Mouse (Mus musculus) MEL (cell line): Measurements from ENCODE around the gene Cirbp. TPM values are rescaled to one million over a fixed set of nuclear protein-coding genes. Genes with fewer than 3 reads are reported as not detected.

ENCODE experiments used
- DNase-seq: peaks from one replicate; pipeline ENCODE4 v3.0.0; 2011; ENCODE audit warnings: low read depth, low spot score
- H3K27ac ChIP-seq: 2 replicates; pipeline ENCODE4 v1.5.1; 2012; ENCODE audit warnings: low read depth, mild to moderate bottlenecking, control low read depth, low read length, moderate library complexity; ENCODE audit not compliant: control insufficient read depth
- H3K27me3 ChIP-seq, 2 experiments: fragments of 150-350 bp in 1 of 2; sonication (generic) in 1 of 2; 2 replicates each; pipeline ENCODE4 v1.6.1; 2012; ENCODE audit warnings: low read length in 2 of 2, mild to moderate bottlenecking in 2 of 2, improper control_type of control experiment in 1 of 2, moderate library complexity in 1 of 2; ENCODE audit not compliant: insufficient read depth in 2 of 2, control insufficient read depth in 1 of 2
- H3K36me3 ChIP-seq, 2 experiments: 2 replicates each; pipeline ENCODE4 v1.6.1; 2012 to 2014; ENCODE audit warnings: low read length in 2 of 2, improper control_type of control experiment in 1 of 2, inconsistent platforms in 1 of 2, mild to moderate bottlenecking in 1 of 2; ENCODE audit not compliant: insufficient read depth in 2 of 2, control insufficient read depth in 1 of 2
- H3K4me1 ChIP-seq, 2 experiments: fragments of 150-350 bp in 1 of 2; sonication (generic) in 1 of 2; 2 replicates each; pipeline ENCODE4 v1.6.1; 2012; ENCODE audit warnings: low read length in 2 of 2, improper control_type of control experiment in 1 of 2, mild to moderate bottlenecking in 1 of 2; ENCODE audit not compliant: insufficient read depth in 2 of 2, control insufficient read depth in 1 of 2
- H3K4me3 ChIP-seq, 2 experiments: fragments of 150-350 bp in 1 of 2; sonication (generic) in 1 of 2; 2 replicates each; pipeline ENCODE4 v1.5.1; 2012; ENCODE audit warnings: low read depth in 2 of 2, low read length in 2 of 2, mild to moderate bottlenecking in 2 of 2, moderate library complexity in 2 of 2, control low read depth in 1 of 2, improper control_type of control experiment in 1 of 2; ENCODE audit not compliant: control insufficient read depth in 1 of 2, insufficient read depth in 1 of 2
- H3K79me2 ChIP-seq: 2 replicates; pipeline ENCODE4 v1.6.1; 2012; ENCODE audit warnings: mild to moderate bottlenecking, low read length, moderate library complexity; ENCODE audit not compliant: control insufficient read depth, poor library complexity, insufficient read depth
- H3K9ac ChIP-seq: 2 replicates; pipeline ENCODE4 v1.6.1; 2012; ENCODE audit warnings: low read depth, mild to moderate bottlenecking, control low read depth, low read length, moderate library complexity; ENCODE audit not compliant: control insufficient read depth, poor library complexity, severe bottlenecking
- H3K9me3 ChIP-seq: fragments of 150-350 bp; sonication (generic); replicated peaks from 2 replicates; pipeline ENCODE4 v1.6.1; 2012; ENCODE audit warnings: mild to moderate bottlenecking, low read length, improper control_type of control experiment, moderate library complexity; ENCODE audit not compliant: insufficient read depth
- BHLHE40 ChIP-seq: IDR thresholded peaks from 2 replicates; pipeline ENCODE4 v1.6.1; 2012; ENCODE audit warnings: low read depth, mild to moderate bottlenecking, inconsistent platforms, low read length, improper control_type of control experiment, borderline replicate concordance
- CHD2 ChIP-seq: IDR thresholded peaks from 2 replicates; pipeline ENCODE4 v1.6.1; 2011; ENCODE audit warnings: low read length, improper control_type of control experiment
- ELF1 ChIP-seq: IDR thresholded peaks from 2 replicates; pipeline ENCODE4 v1.6.1; 2014; ENCODE audit warnings: low read depth, mild to moderate bottlenecking, inconsistent platforms, low read length, improper control_type of control experiment, moderate library complexity
- EP300 ChIP-seq, 2 experiments: IDR thresholded peaks; 2 replicates each; pipeline ENCODE4 v1.6.1; 2011; ENCODE audit warnings: improper control_type of control experiment in 2 of 2, low read length in 2 of 2, low read depth in 1 of 2, mild to moderate bottlenecking in 1 of 2
- ETS1 ChIP-seq: IDR thresholded peaks from 2 replicates; pipeline ENCODE4 v1.6.1; 2012; ENCODE audit warnings: low read depth, mild to moderate bottlenecking, inconsistent platforms, low read length, improper control_type of control experiment, moderate library complexity
- GATA1 ChIP-seq: IDR thresholded peaks from 2 replicates; pipeline ENCODE4 v1.6.1; 2011; ENCODE audit warnings: low read depth, low read length, improper control_type of control experiment
- HCFC1 ChIP-seq: IDR thresholded peaks from 2 replicates; pipeline ENCODE4 v1.6.1; 2012; ENCODE audit warnings: low read depth, mild to moderate bottlenecking, inconsistent platforms, low read length, improper control_type of control experiment, moderate library complexity
- KAT2A ChIP-seq: conservative IDR thresholded peaks from 2 replicates; pipeline ENCODE4 v1.6.1; 2012; ENCODE audit warnings: low read depth, low read length, improper control_type of control experiment, inconsistent platforms
- MAFK ChIP-seq: IDR thresholded peaks from 2 replicates; pipeline ENCODE4 v1.6.1; 2011; ENCODE audit warnings: low read depth, mild to moderate bottlenecking, low read length, improper control_type of control experiment, borderline replicate concordance
- MAX ChIP-seq: IDR thresholded peaks from 2 replicates; pipeline ENCODE4 v1.6.1; 2011; ENCODE audit warnings: low read length, improper control_type of control experiment
- MAZ ChIP-seq: IDR thresholded peaks from 2 replicates; pipeline ENCODE4 v1.6.1; 2012; ENCODE audit warnings: low read depth, mild to moderate bottlenecking, inconsistent platforms, low read length, improper control_type of control experiment
- MXI1 ChIP-seq: IDR thresholded peaks from 2 replicates; pipeline ENCODE4 v1.6.1; 2011; ENCODE audit warnings: mild to moderate bottlenecking, low read depth, low read length, improper control_type of control experiment
- MYB ChIP-seq: IDR thresholded peaks from 2 replicates; pipeline ENCODE4 v1.6.1; 2011; ENCODE audit warnings: mild to moderate bottlenecking, low read depth, low read length, improper control_type of control experiment
- MYC ChIP-seq: IDR thresholded peaks from 2 replicates; pipeline ENCODE4 v1.6.1; 2011; ENCODE audit warnings: low read depth, mild to moderate bottlenecking, low read length, improper control_type of control experiment, moderate library complexity
- NRF1 ChIP-seq: IDR thresholded peaks from 2 replicates; pipeline ENCODE4 v1.6.1; 2014; ENCODE audit warnings: low read depth, mild to moderate bottlenecking, inconsistent platforms, low read length, improper control_type of control experiment, moderate library complexity; ENCODE audit not compliant: poor library complexity, insufficient read depth, severe bottlenecking
- POLR2A ChIP-seq, 2 experiments: IDR thresholded peaks; 2 replicates each; pipeline ENCODE4 v1.6.1; 2011 to 2012; ENCODE audit warnings: low read length in 2 of 2, mild to moderate bottlenecking in 2 of 2, control low read depth in 1 of 2, improper control_type of control experiment in 1 of 2, low read depth in 1 of 2, moderate library complexity in 1 of 2; ENCODE audit not compliant: control insufficient read depth in 1 of 2, insufficient read depth in 1 of 2, poor library complexity in 1 of 2
- POLR2AphosphoS2 ChIP-seq: IDR thresholded peaks from 2 replicates; pipeline ENCODE4 v1.6.1; 2011; ENCODE audit warnings: low read length, improper control_type of control experiment
- POLR2AphosphoS5 ChIP-seq: IDR thresholded peaks from 2 replicates; pipeline ENCODE4 v1.6.1; 2012; ENCODE audit warnings: low read depth, borderline replicate concordance, mild to moderate bottlenecking, inconsistent platforms, low read length, moderate library complexity, mixed read lengths
- RCOR1 ChIP-seq: IDR thresholded peaks from 2 replicates; pipeline ENCODE4 v1.6.1; 2012; ENCODE audit warnings: low read depth, mild to moderate bottlenecking, inconsistent platforms, low read length, improper control_type of control experiment
- SIN3A ChIP-seq: IDR thresholded peaks from 2 replicates; pipeline ENCODE4 v1.6.1; 2012; ENCODE audit warnings: low read length, improper control_type of control experiment, inconsistent platforms
- SMC3 ChIP-seq: IDR thresholded peaks from 2 replicates; pipeline ENCODE4 v1.6.1; 2011; ENCODE audit warnings: low read depth, low read length, improper control_type of control experiment
- TCF12 ChIP-seq: IDR thresholded peaks from 2 replicates; pipeline ENCODE4 v1.6.1; 2014; ENCODE audit warnings: low read depth, mild to moderate bottlenecking, inconsistent platforms, low read length, improper control_type of control experiment, moderate library complexity
- UBTF ChIP-seq: IDR thresholded peaks from 2 replicates; pipeline ENCODE4 v1.6.1; 2012; ENCODE audit warnings: low read depth, mild to moderate bottlenecking, inconsistent platforms, low read length, improper control_type of control experiment, moderate library complexity, borderline replicate concordance; ENCODE audit not compliant: insufficient read depth
- USF2 ChIP-seq, 2 experiments: IDR thresholded peaks; 2 replicates each; pipeline ENCODE4 v1.6.1; 2011 to 2012; ENCODE audit warnings: improper control_type of control experiment in 2 of 2, low read length in 2 of 2, borderline replicate concordance in 1 of 2, inconsistent platforms in 1 of 2, low read depth in 1 of 2, mild to moderate bottlenecking in 1 of 2; ENCODE audit not compliant: insufficient read depth in 1 of 2
- ZC3H11A ChIP-seq: IDR thresholded peaks from 2 replicates; pipeline ENCODE4 v1.6.1; 2012; ENCODE audit warnings: low read depth, mild to moderate bottlenecking, inconsistent platforms, low read length, improper control_type of control experiment
- ZMIZ1 ChIP-seq: IDR thresholded peaks from 2 replicates; pipeline ENCODE4 v1.6.1; 2012; ENCODE audit warnings: low read depth, mild to moderate bottlenecking, inconsistent platforms, low read length, improper control_type of control experiment, moderate library complexity
- ZNF384 ChIP-seq: IDR thresholded peaks from 2 replicates; pipeline ENCODE4 v1.6.1; 2012; ENCODE audit warnings: low read depth, mild to moderate bottlenecking, inconsistent platforms, low read length, improper control_type of control experiment
- polyA plus RNA-seq, 2 experiments: library from polyadenylated mRNA; stranded (reverse) in 1 of 2; unstranded in 1 of 2; fragments of >175 nt in 1 of 2; fragments of >200 nt in 1 of 2; gene quantifications; 2 replicates each; pipeline versions ENCODE4 v1.2.1 to v1.2.4; 2012; ENCODE audit warnings: low replicate concordance in 2 of 2, low read depth in 1 of 2; ENCODE audit not compliant: insufficient read length in 2 of 2, insufficient read depth in 1 of 2, missing spikeins in 1 of 2
- total RNA-seq: library from RNA; depleted of rRNA; stranded (reverse); fragments of 300-350 nt; gene quantifications from 2 replicates; pipeline ENCODE4 v1.2.3, GENCODE M21; 2012

Cirbp gene
- total and polyA plus RNA-seq, 3 experiments = 21.2 to 56.6 TPM; not detected in 1

DNA sequence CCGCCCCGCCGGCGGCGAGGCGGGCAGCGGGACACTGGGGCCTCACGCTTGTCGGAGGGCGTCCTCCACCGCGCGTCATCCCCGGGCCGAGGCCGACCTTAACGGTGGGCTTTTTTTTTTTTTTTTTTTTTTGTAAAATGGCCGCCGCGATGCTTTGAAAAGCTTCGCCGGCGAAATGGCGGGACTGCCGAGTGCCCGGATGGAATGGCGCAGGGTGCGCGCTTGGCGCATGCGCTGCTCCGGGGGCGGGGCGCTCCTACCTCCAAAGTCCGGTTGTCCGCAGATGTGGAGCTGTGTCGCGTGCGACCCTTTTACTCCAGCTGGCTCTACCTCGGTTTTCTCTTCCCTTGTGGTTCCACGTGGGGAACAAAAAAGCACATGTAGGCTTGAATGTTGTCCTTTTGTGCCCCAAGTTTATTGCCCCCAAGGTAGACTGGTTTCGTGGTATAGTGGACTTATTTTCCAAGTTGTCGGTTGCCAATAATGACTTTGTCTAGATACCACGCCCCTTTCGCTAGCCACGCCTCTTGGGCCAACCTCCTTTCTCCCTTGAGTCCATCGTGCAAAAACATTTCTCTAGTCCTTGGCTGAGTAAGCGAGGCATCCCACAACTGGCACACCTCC is 2.4 kb downstream of the Cirbp start:
- TF ChIP-seq KAT2A (no peak; the same call in 1 of the 2 replicates), POLR2AphosphoS5 (peak; percentile 13; the same call in 1 of the 2 replicates), SIN3A (peak; percentile 84), SMC3 (no peak), ZNF384 (peak; percentile 89), HCFC1 (peak; percentile 70), MXI1 (peak; percentile 92), MAFK (no peak), EP300 (IDR thresholded peaks at IDR 0.05; ENCODE audit: low read depth in 1 of 2, low read length in 2 of 2) (0 out of 4 replicates have a peak, but pooled peaks of 1 of the 2 experiments have one; percentile 19), ZMIZ1 (no peak; the same call in 1 of the 2 replicates), BHLHE40 (peak; percentile 33; the same call in 1 of the 2 replicates), RCOR1 (no peak), ZC3H11A (peak; percentile 51; the same call in 1 of the 2 replicates), USF2 (IDR thresholded peaks at IDR 0.05; ENCODE audit: borderline replicate concordance in 1 of 2, insufficient read depth in 1 of 2, low read depth in 1 of 2, low read length in 2 of 2) (no peak), TCF12 (no peak; the same call in 1 of the 2 replicates), UBTF (no peak), GATA1 (no peak), MYC (peak; percentile 76; the same call in 1 of the 2 replicates), MAX (peak; percentile 82), POLR2A (IDR thresholded peaks at IDR 0.05; ENCODE audit: control insufficient read depth in 1 of 2, insufficient read depth in 1 of 2, low read depth in 1 of 2, low read length in 2 of 2, poor library complexity in 1 of 2) (peak; percentile 11 to 43; a peak in 2 of 4 replicates), POLR2AphosphoS2 (0 out of 2 replicates have a peak, but pooled peaks have one; percentile 48), MAZ (peak; percentile 14; the same call in 1 of the 2 replicates), NRF1 (peak; percentile 90), MYB (no peak), ELF1 (0 out of 2 replicates have a peak, but pooled peaks have one; percentile 4), CHD2 (no peak), ETS1 (no peak)
- Histone ChIP-seq H3K79me2 (peaks cover 10% of the 10 kb centered on the region; the same call in 1 of the 2 replicates), H3K27ac (peak overlapping the region; percentile 90), H3K9ac (peak overlapping the region; percentile 92), H3K4me1 (peaks cover 4 to 25% of the 10 kb centered on the region in 2 experiments; a peak in 3 of 4 replicates), H3K9me3 (no peaks in the 10 kb centered on the region), H3K36me3 (peaks cover 0 to 13% of the 10 kb centered on the region in 2 experiments; a peak in 2 of 4 replicates), H3K27me3 (no peaks in the 10 kb centered on the region), H3K4me3 (peak overlapping the region; percentile 67 to 84)
- DNase-seq = peak; percentile 95
